Mouse (Mus musculus) ovary, postnatal 14 days (tissue): ENCODE results near the gene Gpr183.

Experiments
- DNase-seq: peaks from one replicate; pipeline ENCODE4 v3.0.0; 2022; ENCODE audit warnings: low spot score

The Gpr183 gene

GRCm38 (mm10) chr14:121903381-121903876 is 61.6 kb downstream of the Gpr183 start:
- no peak for DNase-seq
